Mouse (Mus musculus): Measurements from ENCODE around the gene Dph2. TPM values are rescaled to one million over a fixed set of nuclear protein-coding genes. Genes with fewer than 3 reads are reported as not detected.

The Dph2 gene
- polyA plus RNA-seq, 1 experiment from 2014 or later = 28.4 TPM

Other genes with a start within 250 kb of the Dph2 start
- 79.1 and 85.9 TPM in 2 replicates for gene Dmap1, start 209.8 kb downstream of the Dph2 start, polyA plus RNA-seq (2014; fragmentation: Nextera tagmentation; extraction: Ambion mirVana)
- not detected in 2 replicates for gene Gm12845, start 167.6 kb downstream of the Dph2 start, polyA plus RNA-seq (2014; fragmentation: Nextera tagmentation; extraction: Ambion mirVana)
- not detected in 2 replicates for gene Klf17, start 126.4 kb downstream of the Dph2 start, polyA plus RNA-seq (2014; fragmentation: Nextera tagmentation; extraction: Ambion mirVana)
- gene Slc6a9, start 57.5 kb downstream of the Dph2 start, polyA plus RNA-seq (2014; fragmentation: Nextera tagmentation; extraction: Ambion mirVana) = 8.1 and 9.0 TPM in 2 replicates
- 1.7 and 2.1 TPM in 2 replicates for gene Ccdc24, start 19.5 kb downstream of the Dph2 start, polyA plus RNA-seq (2014; fragmentation: Nextera tagmentation; extraction: Ambion mirVana)
- 31.3 and 34.5 TPM in 2 replicates for gene B4galt2, start 8.5 kb downstream of the Dph2 start, polyA plus RNA-seq (2014; fragmentation: Nextera tagmentation; extraction: Ambion mirVana)
- 187 and 195 TPM in 2 replicates for gene Atp6v0b, start 4.7 kb downstream of the Dph2 start, polyA plus RNA-seq (2014; fragmentation: Nextera tagmentation; extraction: Ambion mirVana)
- 62.0 and 64.6 TPM in 2 replicates for gene Ipo13, start 23.0 kb upstream of the Dph2 start, polyA plus RNA-seq (2014; fragmentation: Nextera tagmentation; extraction: Ambion mirVana)
- gene Artn, start 37.7 kb upstream of the Dph2 start, polyA plus RNA-seq (2014; fragmentation: Nextera tagmentation; extraction: Ambion mirVana) = 0.43 and 1.2 TPM in 2 replicates
- 7.6 and 8.5 TPM in 2 replicates for gene St3gal3, start 242.9 kb upstream of the Dph2 start, polyA plus RNA-seq (2014; fragmentation: Nextera tagmentation; extraction: Ambion mirVana)

Measured in forebrain, embryonic 11.5 days (tissue).